Mouse (Mus musculus): Measurements from ENCODE around the gene Dnajc11. TPM values are rescaled to one million over a fixed set of nuclear protein-coding genes. Genes with fewer than 3 reads are reported as not detected.

The Dnajc11 gene
- polyA plus RNA-seq, 1 experiment from 2014 or later: 29.2 TPM

GRCm38 (mm10) chr4:152008622-152009075, 75.2 kb downstream of the Dnajc11 start, which contains the start of gene Klhl21:
Gene Klhl21, plus strand, starts transcription at chr4:152008803.
- no peaks in the 10 kb centered on the region for H3K9me3 ChIP-seq (ENCODE audit: low read length)
- H3K36me3 ChIP-seq (replicated peaks; ENCODE audit: insufficient read depth, low read length): peaks cover 7% of the 10 kb centered on the region; the same call in 1 of the 2 replicates
- under 1% methylated on average over 44 of the region's 45 CpGs for WGBS (ENCODE audit: insufficient replicate concordance)
- peak within 1 kb of the TSS; percentile 83 for H3K9ac ChIP-seq (replicated peaks)
- H3K27me3 ChIP-seq (ENCODE audit: insufficient read depth, low read length): peaks cover 3% of the 10 kb centered on the region; the same call in 1 of the 2 replicates
- peaks cover 37% of the 10 kb centered on the region for H3K4me1 ChIP-seq (ENCODE audit: insufficient read depth)
- peak within 1 kb of the TSS; percentile 96 for H3K27ac ChIP-seq (ENCODE audit: low read depth)
- peak within 1 kb of the TSS; percentile 95 for H3K4me2 ChIP-seq (ENCODE audit: low read depth, low read length)
- ATAC-seq: peak; percentile 80
- H3K4me3 ChIP-seq (ENCODE audit: low read depth, low read length): peak within 1 kb of the TSS; percentile 87
- DNase-seq: peak; percentile 95
- TF ChIP-seq CTCF (IDR thresholded peaks at IDR 0.05; ENCODE audit: low read depth) (no peak), EP300 (IDR thresholded peaks at IDR 0.05; ENCODE audit: low read depth) (no peak)

- Histone ChIP-seq H3K9ac (replicated peaks) (peak overlapping the region; percentile 83), H3K27me3 (ENCODE audit: insufficient read depth, low read length) (peaks cover 3% of the 10 kb centered on the region; the same call in 1 of the 2 replicates), H3K4me1 (ENCODE audit: insufficient read depth) (peaks cover 37% of the 10 kb centered on the region), H3K36me3 (replicated peaks; ENCODE audit: insufficient read depth, low read length) (peaks cover 12% of the 10 kb centered on the region; the same call in 1 of the 2 replicates), H3K4me2 (ENCODE audit: low read depth, low read length) (peak overlapping the region; percentile 95), H3K4me3 (ENCODE audit: low read depth, low read length) (peak overlapping the region; percentile 87), H3K9me3 (ENCODE audit: low read length) (no peaks in the 10 kb centered on the region), H3K27ac (ENCODE audit: low read depth) (peak overlapping the region; percentile 96)
- TF ChIP-seq CTCF (IDR thresholded peaks at IDR 0.05; ENCODE audit: low read depth) (no peak), EP300 (IDR thresholded peaks at IDR 0.05; ENCODE audit: low read depth) (no peak)
- DNase-seq: peak; percentile 64
- ATAC-seq: peak; percentile 51
- WGBS (ENCODE audit: insufficient replicate concordance): 3% methylated on average over 106 of the region's 115 CpGs
Observed at GRCm38 (mm10) chr4:152009076-152010051, 75.9 kb downstream of the Dnajc11 start.

GRCm38 (mm10) chr4:152010091-152010706, 76.7 kb downstream of the Dnajc11 start:
- Histone ChIP-seq H3K4me3 (ENCODE audit: low read depth, low read length) (peak overlapping the region; percentile 87), H3K4me1 (ENCODE audit: insufficient read depth) (peaks cover 37% of the 10 kb centered on the region), H3K27ac (ENCODE audit: low read depth) (peak overlapping the region; percentile 96), H3K36me3 (replicated peaks; ENCODE audit: insufficient read depth, low read length) (peaks cover 16% of the 10 kb centered on the region; the same call in 1 of the 2 replicates), H3K27me3 (ENCODE audit: insufficient read depth, low read length) (peaks cover 3% of the 10 kb centered on the region; the same call in 1 of the 2 replicates), H3K9ac (replicated peaks) (peak overlapping the region; percentile 83), H3K4me2 (ENCODE audit: low read depth, low read length) (peak overlapping the region; percentile 95), H3K9me3 (ENCODE audit: low read length) (no peaks in the 10 kb centered on the region)
- WGBS (ENCODE audit: insufficient replicate concordance): 2% methylated on average over 10 of the region's 10 CpGs
- peak; percentile 76 for DNase-seq
- peak; percentile 79 for ATAC-seq
- TF ChIP-seq CTCF (IDR thresholded peaks at IDR 0.05; ENCODE audit: low read depth) (no peak), EP300 (IDR thresholded peaks at IDR 0.05; ENCODE audit: low read depth) (no peak; the same call in 1 of the 2 replicates)

- peaks cover 37% of the 10 kb centered on the region for H3K4me1 ChIP-seq (ENCODE audit: insufficient read depth)
Observed at GRCm38 (mm10) chr4:152010707-152011134, 77.2 kb downstream of the Dnajc11 start.

GRCm38 (mm10) chr4:152011171-152011760, 77.8 kb downstream of the Dnajc11 start:
- Histone ChIP-seq H3K36me3 (replicated peaks; ENCODE audit: insufficient read depth, low read length) (peaks cover 21% of the 10 kb centered on the region; the same call in 1 of the 2 replicates), H3K9me3 (ENCODE audit: low read length) (no peaks in the 10 kb centered on the region), H3K27ac (ENCODE audit: low read depth) (peak overlapping the region; percentile 96), H3K9ac (replicated peaks) (peak overlapping the region; percentile 83), H3K4me1 (ENCODE audit: insufficient read depth) (peaks cover 37% of the 10 kb centered on the region), H3K4me2 (ENCODE audit: low read depth, low read length) (peak overlapping the region; percentile 95), H3K4me3 (ENCODE audit: low read depth, low read length) (peak overlapping the region; percentile 87), H3K27me3 (ENCODE audit: insufficient read depth, low read length) (peaks cover 3% of the 10 kb centered on the region; the same call in 1 of the 2 replicates)
- WGBS (ENCODE audit: insufficient replicate concordance): 62% methylated on average over 8 of the region's 8 CpGs
- DNase-seq (no peak), ATAC-seq (no peak)
- TF ChIP-seq CTCF (IDR thresholded peaks at IDR 0.05; ENCODE audit: low read depth): no peak
- no peak for TF ChIP-seq EP300 (IDR thresholded peaks at IDR 0.05; ENCODE audit: low read depth)

More at GRCm38 (mm10) chr4:152010707-152011134, 77.2 kb downstream of the Dnajc11 start:
- ATAC-seq (peak; percentile 58), DNase-seq (peak; percentile 54)
- TF ChIP-seq EP300 (IDR thresholded peaks at IDR 0.05; ENCODE audit: low read depth) (no peak), CTCF (IDR thresholded peaks at IDR 0.05; ENCODE audit: low read depth) (no peak)
- Histone ChIP-seq H3K4me2 (ENCODE audit: low read depth, low read length) (peak overlapping the region; percentile 95), H3K9me3 (ENCODE audit: low read length) (no peaks in the 10 kb centered on the region), H3K27me3 (ENCODE audit: insufficient read depth, low read length) (peaks cover 3% of the 10 kb centered on the region; the same call in 1 of the 2 replicates), H3K4me3 (ENCODE audit: low read depth, low read length) (peak overlapping the region; percentile 87), H3K9ac (replicated peaks) (peak overlapping the region; percentile 83), H3K36me3 (replicated peaks; ENCODE audit: insufficient read depth, low read length) (peaks cover 21% of the 10 kb centered on the region; the same call in 1 of the 2 replicates), H3K27ac (ENCODE audit: low read depth) (peak overlapping the region; percentile 96)
- WGBS (ENCODE audit: insufficient replicate concordance): 9% methylated on average over 13 of the region's 13 CpGs

All from liver, postnatal 0 days (tissue).